8 mouse cellular contexts compared by ENCODE assay signal in the genomic region with DNA sequence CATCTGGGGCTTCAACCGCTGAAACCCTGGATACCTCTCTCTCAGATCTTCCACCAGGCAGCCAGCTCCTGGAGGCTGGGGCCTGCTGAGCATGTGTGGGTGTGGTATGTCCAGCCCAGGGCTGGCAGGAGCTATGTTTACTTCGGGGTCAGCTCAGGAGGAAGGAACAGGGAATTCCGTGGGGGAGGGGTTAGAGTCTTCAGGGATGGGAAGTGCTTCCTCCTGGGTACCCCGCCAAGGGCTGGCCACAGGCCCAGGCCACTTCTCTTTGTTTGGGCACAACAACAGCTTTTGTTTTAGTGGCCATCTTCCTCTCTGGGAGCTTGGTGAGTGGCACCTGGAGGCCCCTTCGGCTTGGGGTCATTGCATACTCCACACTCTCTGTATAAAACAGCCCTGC. TPM values are rescaled to one million over a fixed set of nuclear protein-coding genes. Genes with fewer than 3 reads are reported as not detected.
DNase-seq lines count a peak whose midpoint lies in the region; ATAC-seq lines count a peak whose summit lies in the region.
"Had no signal": no experiment of that assay in that cellular context is flagged by ENCODE, and none has a peak within 500 bp of the region (broad histone marks: within the 10 kb centered on the region; RNA-seq: fewer than 3 reads in every experiment).

No protein-coding gene starts in this region.

- peak overlapping the region; percentile 47 for H3K27ac ChIP-seq in kidney, embryonic 14.5 days (ENCODE audit: low read depth, low read length)

- DNase-seq in urinary bladder, postnatal 14 days (ENCODE audit: low spot score) = peak; percentile 67
- no peak for DNase-seq in urinary bladder, adult 2 months (ENCODE audit: low spot score)
- peak; percentile 88 to 93 for DNase-seq in heart, adult 18-20 months
- peak; percentile 94 for DNase-seq in lung, postnatal 25 days (ENCODE audit: low spot score)
- no peak for DNase-seq in T-cell, adult 2 months (ENCODE audit: low spot score)
- DNase-seq in natural killer cell, adult 2 months (ENCODE audit: low spot score in 2 of 2) = no peak

- ATAC-seq in kidney, embryonic 14.5 days (ENCODE audit: low FRiP score, low TSS enrichment) = peak; percentile 40

- H3K9me3 ChIP-seq in kidney, embryonic 14.5 days (ENCODE audit: control insufficient read depth, low read length) = no peaks in the 10 kb centered on the region

- H3K9ac ChIP-seq in kidney, embryonic 14.5 days (ENCODE audit: low read depth, low read length) = peak overlapping the region; percentile 31; the same call in 1 of the 2 replicates

- H3K36me3 ChIP-seq in kidney, embryonic 14.5 days (ENCODE audit: control insufficient read depth, insufficient read depth, low read length) = no peaks in the 10 kb centered on the region

- no peak overlapping the region for H3K4me2 ChIP-seq in kidney, embryonic 14.5 days (replicated peaks; ENCODE audit: low read depth, low read length)

- H3K4me3 ChIP-seq in kidney, embryonic 14.5 days (ENCODE audit: low read length) = no peak overlapping the region

- no peaks in the 10 kb centered on the region for H3K27me3 ChIP-seq in kidney, embryonic 14.5 days (ENCODE audit: control insufficient read depth, insufficient read depth, low read length)

- 11% methylated on average over 5 of the region's 5 CpGs for WGBS in kidney, embryonic 14.5 days

- peaks cover 41% of the 10 kb centered on the region for H3K4me1 ChIP-seq in kidney, embryonic 14.5 days (ENCODE audit: control insufficient read depth, insufficient read depth, low read length)

RNA-seq across cellular contexts. Expression of gene Gm9821, which starts 8.3 kb away (rescaled TPM):
- 0.03 TPM in 1 of 2 replicates, not detected in the other for polyA plus RNA-seq in urinary bladder, adult 2 months (2012; rRNA removed)
- total RNA-seq in heart, adult 18-20 months (2021) = not detected
- polyA plus RNA-seq in kidney, embryonic 14.5 days (2014; fragmentation: Nextera tagmentation; extraction: Ambion mirVana) = 0.31 and 0.49 TPM in 2 replicates
- total RNA-seq: left cerebral cortex, postnatal 36 days had no signal

RNA-seq across cellular contexts. Expression of gene Mdk, which starts 21.7 kb away (rescaled TPM):
- 34.7 and 37.5 TPM in 2 replicates for polyA plus RNA-seq in urinary bladder, adult 2 months (2012; rRNA removed)
- 1 to 10 TPM; 2.3 to 2.9 TPM for total RNA-seq in heart, adult 18-20 months (2021)
- polyA plus RNA-seq in kidney, embryonic 14.5 days (2014; fragmentation: Nextera tagmentation; extraction: Ambion mirVana) = 1,361 and 1,922 TPM in 2 replicates

RNA-seq across cellular contexts. Expression of gene Dgkz, which starts 21.8 kb away (rescaled TPM):
- 135 and 148 TPM in 2 replicates for polyA plus RNA-seq in urinary bladder, adult 2 months (2012; rRNA removed)
- 10 to 100 TPM; 33.8 to 35.9 TPM for total RNA-seq in heart, adult 18-20 months (2021)
- polyA plus RNA-seq in kidney, embryonic 14.5 days (2014; fragmentation: Nextera tagmentation; extraction: Ambion mirVana) = 35.6 and 57.5 TPM in 2 replicates

RNA-seq across cellular contexts. Expression of gene Chrm4, which starts 26.8 kb away (rescaled TPM):
- polyA plus RNA-seq in urinary bladder, adult 2 months (2012; rRNA removed) = 0.06 and 0.11 TPM in 2 replicates
- total RNA-seq in heart, adult 18-20 months (2021) = not detected
- not detected in 2 replicates for polyA plus RNA-seq in kidney, embryonic 14.5 days (2014; fragmentation: Nextera tagmentation; extraction: Ambion mirVana)

Comparison
In these comparisons a context has a peak if more than half of its experiments do, and no peak if none do; other contexts are left out.
1. DNase-seq: peak in urinary bladder, postnatal 14 days (single experiment), heart, adult 18-20 months (2 of 2) and lung, postnatal 25 days (single experiment); none in urinary bladder, adult 2 months (single experiment), T-cell, adult 2 months (single experiment) and natural killer cell, adult 2 months (0 of 2).
2. RNA of gene Mdk, which starts 21.7 kb away (polyA plus RNA-seq): 1,361 to 1,922 TPM in kidney, embryonic 14.5 days; 34.7 to 37.5 TPM in urinary bladder, adult 2 months; every median in the first group is over 10 times any median in the second.